Mouse (Mus musculus): Measurements from ENCODE around the gene Wfdc9.

- TF ChIP-seq HCFC1 (IDR thresholded peaks at IDR 0.05; ENCODE audit: borderline replicate concordance, insufficient read depth, low read length) (no peak), CHD2 (IDR thresholded peaks at IDR 0.05; ENCODE audit: low read depth, low read length) (no peak), ZC3H11A (IDR thresholded peaks at IDR 0.05; ENCODE audit: borderline replicate concordance, low read depth, low read length) (no peak)
These were observed 14.6 kb upstream of the Wfdc9 start for GRCm38 (mm10) chr2:164670938-164671337.

All from ES-E14 (cell line).